Mouse (Mus musculus) hindbrain, embryonic 13.5 days (tissue): ENCODE data around the gene Zbtb17. TPM values are rescaled to one million over a fixed set of nuclear protein-coding genes. Genes with fewer than 3 reads are reported as not detected.

Experiments
- ATAC-seq: fragments of 200-750 bp; cut with Nextera tagmentation; 2 replicates; pipeline ENCODE4 v1.8.0; 2017; ENCODE audit warnings: moderate TSS enrichment; ENCODE audit not compliant: low FRiP score
- H3K27ac ChIP-seq: fragments of 300-500 bp; sonication (generic); 2 replicates; pipeline ENCODE4 v1.5.1; 2015; ENCODE audit warnings: inconsistent platforms, mild to moderate bottlenecking, moderate library complexity
- H3K27me3 ChIP-seq: fragments of 300-500 bp; sonication (generic); 2 replicates; pipeline ENCODE4 v1.6.1; 2015; ENCODE audit warnings: mild to moderate bottlenecking, inconsistent platforms
- H3K36me3 ChIP-seq: fragments of 300-500 bp; sonication (generic); 2 replicates; pipeline ENCODE4 v1.6.1; 2015; ENCODE audit warnings: mild to moderate bottlenecking, inconsistent platforms
- H3K4me1 ChIP-seq: fragments of 300-500 bp; sonication (generic); replicated peaks from 2 replicates; pipeline ENCODE4 v1.6.1; 2015; ENCODE audit warnings: inconsistent platforms
- H3K4me2 ChIP-seq: fragments of 300-500 bp; sonication (generic); 2 replicates; pipeline ENCODE4 v1.6.1; 2015; ENCODE audit warnings: inconsistent platforms, mild to moderate bottlenecking, moderate library complexity
- H3K4me3 ChIP-seq: fragments of 300-500 bp; sonication (generic); 2 replicates; pipeline ENCODE4 v1.5.1; 2015; ENCODE audit warnings: mild to moderate bottlenecking, inconsistent platforms
- H3K9ac ChIP-seq: fragments of 300-500 bp; sonication (generic); 2 replicates; pipeline ENCODE4 v1.6.1; 2015; ENCODE audit warnings: mild to moderate bottlenecking, inconsistent platforms
- H3K9me3 ChIP-seq: fragments of 300-500 bp; sonication (generic); 2 replicates; pipeline ENCODE4 v1.6.1; 2016; ENCODE audit warnings: inconsistent platforms
- WGBS: fragments of 180-500 bp; shearing (Covaris S2); methylation state at CpG from one replicate; pipeline ENCODE4 v1.1.7; 2015; 5-methylcytosine and 5-hydroxymethylcytosine counted together
- polyA plus RNA-seq: library from polyadenylated mRNA; unstranded; fragments of >200 nt; fragmentation: Nextera tagmentation; extraction: Ambion mirVana; gene quantifications from 2 replicates; pipeline ENCODE4 v1.2.1, GENCODE M21; 2015

Gene Zbtb17
- polyA plus RNA-seq, 1 experiment from 2014 or later = 50.3 TPM

- 94% methylated on average over 8 of the region's 8 CpGs for WGBS
- 0 out of 2 replicates have a peak, but pooled peaks cover 5% of the 10 kb centered on the region for H3K4me1 ChIP-seq
- peaks cover 97% of the 10 kb centered on the region for H3K36me3 ChIP-seq
- 0 out of 2 replicates have a peak overlapping the region, but pooled peaks have one; percentile 75 for H3K27ac ChIP-seq
- H3K4me2 ChIP-seq = no peak overlapping the region
- H3K9me3 ChIP-seq = no peaks in the 10 kb centered on the region
- H3K4me3 ChIP-seq = no peak overlapping the region
- H3K27me3 ChIP-seq = no peaks in the 10 kb centered on the region
- H3K9ac ChIP-seq = no peak overlapping the region
- ATAC-seq = no peak
Measured at GRCm38 (mm10) chr4:141479411-141479810, 35.0 kb downstream of the Zbtb17 start.

GRCm38 (mm10) chr4:141484071-141484470 is 39.6 kb downstream of the Zbtb17 start:
- no peaks in the 10 kb centered on the region for H3K4me1 ChIP-seq
- no peak overlapping the region for H3K4me2 ChIP-seq
- peaks cover 96% of the 10 kb centered on the region for H3K36me3 ChIP-seq
- no peak overlapping the region for H3K9ac ChIP-seq
- 89% methylated on average over 11 of the region's 11 CpGs for WGBS
- no peak overlapping the region for H3K4me3 ChIP-seq
- no peak for ATAC-seq
- no peaks in the 10 kb centered on the region for H3K9me3 ChIP-seq
- H3K27me3 ChIP-seq = no peaks in the 10 kb centered on the region
- no peak overlapping the region for H3K27ac ChIP-seq

GRCm38 (mm10) chr4:141487581-141487980 is 43.1 kb downstream of the Zbtb17 start:
- H3K36me3 ChIP-seq = peaks cover 98% of the 10 kb centered on the region
- 96% methylated on average over 11 of the region's 11 CpGs for WGBS
- H3K27me3 ChIP-seq = no peaks in the 10 kb centered on the region
- no peak overlapping the region for H3K9ac ChIP-seq
- H3K4me3 ChIP-seq = no peak overlapping the region
- no peak overlapping the region for H3K27ac ChIP-seq
- H3K4me1 ChIP-seq = no peaks in the 10 kb centered on the region
- no peak overlapping the region for H3K4me2 ChIP-seq
- no peak for ATAC-seq
- no peaks in the 10 kb centered on the region for H3K9me3 ChIP-seq

GRCm38 (mm10) chr4:141488670-141489069 is 44.2 kb downstream of the Zbtb17 start:
- WGBS = 95% methylated on average over 4 of the region's 4 CpGs
- no peak overlapping the region for H3K27ac ChIP-seq
- H3K4me2 ChIP-seq = no peak overlapping the region
- ATAC-seq = no peak
- no peaks in the 10 kb centered on the region for H3K27me3 ChIP-seq
- H3K9me3 ChIP-seq = no peaks in the 10 kb centered on the region
- H3K9ac ChIP-seq = no peak overlapping the region
- H3K4me1 ChIP-seq = no peaks in the 10 kb centered on the region
- no peak overlapping the region for H3K4me3 ChIP-seq
- peaks cover 97% of the 10 kb centered on the region for H3K36me3 ChIP-seq

- no peaks in the 10 kb centered on the region for H3K9me3 ChIP-seq
- no peaks in the 10 kb centered on the region for H3K27me3 ChIP-seq
- H3K4me3 ChIP-seq = no peak overlapping the region
- WGBS = 76% methylated on average over 4 of the region's 4 CpGs
- H3K4me1 ChIP-seq = peaks cover 41% of the 10 kb centered on the region
- no peak for ATAC-seq
- H3K36me3 ChIP-seq = peaks cover 6% of the 10 kb centered on the region
- no peak overlapping the region for H3K9ac ChIP-seq
- H3K27ac ChIP-seq = no peak overlapping the region
- no peak overlapping the region for H3K4me2 ChIP-seq
Measured at GRCm38 (mm10) chr4:141500637-141501036, 56.2 kb downstream of the Zbtb17 start.

- Histone ChIP-seq H3K9ac (no peak overlapping the region), H3K36me3 (peaks cover 5% of the 10 kb centered on the region; the same call in 1 of the 2 replicates), H3K27ac (no peak overlapping the region), H3K4me1 (peaks cover 41% of the 10 kb centered on the region), H3K27me3 (no peaks in the 10 kb centered on the region), H3K4me2 (no peak overlapping the region), H3K4me3 (no peak overlapping the region), H3K9me3 (no peaks in the 10 kb centered on the region)
- no peak for ATAC-seq
- WGBS = 77% methylated on average over 5 of the region's 5 CpGs
Measured at GRCm38 (mm10) chr4:141501058-141501457, 56.6 kb downstream of the Zbtb17 start.

- Histone ChIP-seq H3K9me3 (no peaks in the 10 kb centered on the region), H3K4me1 (peaks cover 55% of the 10 kb centered on the region), H3K36me3 (peaks cover 5% of the 10 kb centered on the region; the same call in 1 of the 2 replicates), H3K4me3 (no peak overlapping the region), H3K27ac (no peak overlapping the region), H3K27me3 (no peaks in the 10 kb centered on the region), H3K9ac (no peak overlapping the region), H3K4me2 (no peak overlapping the region)
- 61% methylated on average over 5 of the region's 5 CpGs for WGBS
- ATAC-seq = no peak
Measured at GRCm38 (mm10) chr4:141502723-141503122, 58.3 kb downstream of the Zbtb17 start.

- WGBS = 95% methylated on average over 4 of the region's 4 CpGs
- Histone ChIP-seq H3K4me2 (no peak overlapping the region), H3K27ac (no peak overlapping the region), H3K9ac (no peak overlapping the region), H3K4me1 (peaks cover 50% of the 10 kb centered on the region), H3K4me3 (no peak overlapping the region), H3K27me3 (no peaks in the 10 kb centered on the region), H3K9me3 (no peaks in the 10 kb centered on the region), H3K36me3 (peaks cover 5% of the 10 kb centered on the region; the same call in 1 of the 2 replicates)
- no peak for ATAC-seq
Measured at GRCm38 (mm10) chr4:141504471-141504870, 60.0 kb downstream of the Zbtb17 start.

GRCm38 (mm10) chr4:141505810-141506209 is 61.4 kb downstream of the Zbtb17 start:
- Histone ChIP-seq H3K36me3 (no peaks in the 10 kb centered on the region), H3K27ac (0 out of 2 replicates have a peak overlapping the region, but pooled peaks have one; percentile 84), H3K9ac (no peak overlapping the region), H3K4me2 (no peak overlapping the region), H3K4me1 (peaks cover 47% of the 10 kb centered on the region), H3K4me3 (no peak overlapping the region), H3K27me3 (no peaks in the 10 kb centered on the region), H3K9me3 (no peaks in the 10 kb centered on the region)
- 96% methylated on average over 11 of the region's 11 CpGs for WGBS
- ATAC-seq = no peak

GRCm38 (mm10) chr4:141506352-141506751 is 61.9 kb downstream of the Zbtb17 start:
- Histone ChIP-seq H3K4me2 (peak overlapping the region; percentile 30; the same call in 1 of the 2 replicates), H3K27ac (peak overlapping the region; percentile 84), H3K4me3 (no peak overlapping the region), H3K4me1 (peaks cover 46% of the 10 kb centered on the region), H3K9me3 (no peaks in the 10 kb centered on the region), H3K27me3 (no peaks in the 10 kb centered on the region), H3K36me3 (no peaks in the 10 kb centered on the region), H3K9ac (0 out of 2 replicates have a peak overlapping the region, but pooled peaks have one; percentile 24)
- ATAC-seq = peak; percentile 68
- WGBS = 55% methylated on average over 10 of the region's 10 CpGs

- Histone ChIP-seq H3K27me3 (no peaks in the 10 kb centered on the region), H3K9me3 (no peaks in the 10 kb centered on the region), H3K27ac (peak overlapping the region; percentile 84), H3K36me3 (no peaks in the 10 kb centered on the region), H3K4me2 (0 out of 2 replicates have a peak overlapping the region, but pooled peaks have one; percentile 30), H3K4me1 (peaks cover 41% of the 10 kb centered on the region), H3K9ac (peak overlapping the region; percentile 55; the same call in 1 of the 2 replicates), H3K4me3 (no peak overlapping the region)
- no peak for ATAC-seq
- WGBS = 73% methylated on average over 10 of the region's 10 CpGs
Measured at GRCm38 (mm10) chr4:141506893-141507292, 62.4 kb downstream of the Zbtb17 start.

- Histone ChIP-seq H3K4me2 (no peak overlapping the region), H3K27me3 (no peaks in the 10 kb centered on the region), H3K9ac (no peak overlapping the region), H3K4me3 (no peak overlapping the region), H3K27ac (no peak overlapping the region), H3K36me3 (peaks cover 15% of the 10 kb centered on the region), H3K4me1 (peaks cover 37% of the 10 kb centered on the region), H3K9me3 (no peaks in the 10 kb centered on the region)
- ATAC-seq = no peak
- 87% methylated on average over 13 of the region's 13 CpGs for WGBS
Measured at GRCm38 (mm10) chr4:141510457-141510856, 66.0 kb downstream of the Zbtb17 start.

GRCm38 (mm10) chr4:141512145-141512544 is 67.7 kb downstream of the Zbtb17 start:
- no peak overlapping the region for H3K4me3 ChIP-seq
- H3K9me3 ChIP-seq = no peaks in the 10 kb centered on the region
- 78% methylated on average over 6 of the region's 6 CpGs for WGBS
- H3K4me1 ChIP-seq = peaks cover 26% of the 10 kb centered on the region
- no peak overlapping the region for H3K4me2 ChIP-seq
- no peaks in the 10 kb centered on the region for H3K27me3 ChIP-seq
- peaks cover 29% of the 10 kb centered on the region for H3K36me3 ChIP-seq
- no peak overlapping the region for H3K27ac ChIP-seq
- H3K9ac ChIP-seq = 0 out of 2 replicates have a peak overlapping the region, but pooled peaks have one; percentile 20
- no peak for ATAC-seq
